Mouse (Mus musculus) MEL (cell line): ENCODE data around the gene Nptxr. TPM values are rescaled to one million over a fixed set of nuclear protein-coding genes. Genes with fewer than 3 reads are reported as not detected.
A peak's percentile ranks its signal among the peaks of the same experiment; 100 is the strongest.

Experiments used
- DNase-seq: peaks from one replicate; pipeline ENCODE4 v3.0.0; 2011; ENCODE audit warnings: low read depth, low spot score
- H3K27ac ChIP-seq: 2 replicates; pipeline ENCODE4 v1.5.1; 2012; ENCODE audit warnings: low read depth, mild to moderate bottlenecking, control low read depth, low read length, moderate library complexity; ENCODE audit not compliant: control insufficient read depth
- H3K27me3 ChIP-seq, 2 experiments: fragments of 150-350 bp in 1 of 2; sonication (generic) in 1 of 2; 2 replicates each; pipeline ENCODE4 v1.6.1; 2012; ENCODE audit warnings: low read length in 2 of 2, mild to moderate bottlenecking in 2 of 2, improper control_type of control experiment in 1 of 2, moderate library complexity in 1 of 2; ENCODE audit not compliant: insufficient read depth in 2 of 2, control insufficient read depth in 1 of 2
- H3K36me3 ChIP-seq, 2 experiments: 2 replicates each; pipeline ENCODE4 v1.6.1; 2012 to 2014; ENCODE audit warnings: low read length in 2 of 2, improper control_type of control experiment in 1 of 2, inconsistent platforms in 1 of 2, mild to moderate bottlenecking in 1 of 2; ENCODE audit not compliant: insufficient read depth in 2 of 2, control insufficient read depth in 1 of 2
- H3K4me1 ChIP-seq, 2 experiments: fragments of 150-350 bp in 1 of 2; sonication (generic) in 1 of 2; 2 replicates each; pipeline ENCODE4 v1.6.1; 2012; ENCODE audit warnings: low read length in 2 of 2, improper control_type of control experiment in 1 of 2, mild to moderate bottlenecking in 1 of 2; ENCODE audit not compliant: insufficient read depth in 2 of 2, control insufficient read depth in 1 of 2
- H3K4me3 ChIP-seq, 2 experiments: fragments of 150-350 bp in 1 of 2; sonication (generic) in 1 of 2; 2 replicates each; pipeline ENCODE4 v1.5.1; 2012; ENCODE audit warnings: low read depth in 2 of 2, low read length in 2 of 2, mild to moderate bottlenecking in 2 of 2, moderate library complexity in 2 of 2, control low read depth in 1 of 2, improper control_type of control experiment in 1 of 2; ENCODE audit not compliant: control insufficient read depth in 1 of 2, insufficient read depth in 1 of 2
- H3K79me2 ChIP-seq: 2 replicates; pipeline ENCODE4 v1.6.1; 2012; ENCODE audit warnings: mild to moderate bottlenecking, low read length, moderate library complexity; ENCODE audit not compliant: control insufficient read depth, poor library complexity, insufficient read depth
- H3K9ac ChIP-seq: 2 replicates; pipeline ENCODE4 v1.6.1; 2012; ENCODE audit warnings: low read depth, mild to moderate bottlenecking, control low read depth, low read length, moderate library complexity; ENCODE audit not compliant: control insufficient read depth, poor library complexity, severe bottlenecking
- H3K9me3 ChIP-seq: fragments of 150-350 bp; sonication (generic); replicated peaks from 2 replicates; pipeline ENCODE4 v1.6.1; 2012; ENCODE audit warnings: mild to moderate bottlenecking, low read length, improper control_type of control experiment, moderate library complexity; ENCODE audit not compliant: insufficient read depth
- CHD1 ChIP-seq: IDR thresholded peaks from 2 replicates; pipeline ENCODE4 v1.6.1; 2012; ENCODE audit warnings: low read depth, mild to moderate bottlenecking, inconsistent platforms, low read length, improper control_type of control experiment
- CHD2 ChIP-seq: IDR thresholded peaks from 2 replicates; pipeline ENCODE4 v1.6.1; 2011; ENCODE audit warnings: low read length, improper control_type of control experiment
- ELF1 ChIP-seq: IDR thresholded peaks from 2 replicates; pipeline ENCODE4 v1.6.1; 2014; ENCODE audit warnings: low read depth, mild to moderate bottlenecking, inconsistent platforms, low read length, improper control_type of control experiment, moderate library complexity
- ETS1 ChIP-seq: IDR thresholded peaks from 2 replicates; pipeline ENCODE4 v1.6.1; 2012; ENCODE audit warnings: low read depth, mild to moderate bottlenecking, inconsistent platforms, low read length, improper control_type of control experiment, moderate library complexity
- HCFC1 ChIP-seq: IDR thresholded peaks from 2 replicates; pipeline ENCODE4 v1.6.1; 2012; ENCODE audit warnings: low read depth, mild to moderate bottlenecking, inconsistent platforms, low read length, improper control_type of control experiment, moderate library complexity
- KAT2A ChIP-seq: conservative IDR thresholded peaks from 2 replicates; pipeline ENCODE4 v1.6.1; 2012; ENCODE audit warnings: low read depth, low read length, improper control_type of control experiment, inconsistent platforms
- MAFK ChIP-seq: IDR thresholded peaks from 2 replicates; pipeline ENCODE4 v1.6.1; 2011; ENCODE audit warnings: low read depth, mild to moderate bottlenecking, low read length, improper control_type of control experiment, borderline replicate concordance
- MAX ChIP-seq: IDR thresholded peaks from 2 replicates; pipeline ENCODE4 v1.6.1; 2011; ENCODE audit warnings: low read length, improper control_type of control experiment
- MAZ ChIP-seq: IDR thresholded peaks from 2 replicates; pipeline ENCODE4 v1.6.1; 2012; ENCODE audit warnings: low read depth, mild to moderate bottlenecking, inconsistent platforms, low read length, improper control_type of control experiment
- NELFE ChIP-seq: IDR thresholded peaks from 2 replicates; pipeline ENCODE4 v1.6.1; 2011; ENCODE audit warnings: low read depth, low read length, improper control_type of control experiment
- NRF1 ChIP-seq: IDR thresholded peaks from 2 replicates; pipeline ENCODE4 v1.6.1; 2014; ENCODE audit warnings: low read depth, mild to moderate bottlenecking, inconsistent platforms, low read length, improper control_type of control experiment, moderate library complexity; ENCODE audit not compliant: poor library complexity, insufficient read depth, severe bottlenecking
- POLR2A ChIP-seq, 2 experiments: IDR thresholded peaks; 2 replicates each; pipeline ENCODE4 v1.6.1; 2011 to 2012; ENCODE audit warnings: low read length in 2 of 2, mild to moderate bottlenecking in 2 of 2, control low read depth in 1 of 2, improper control_type of control experiment in 1 of 2, low read depth in 1 of 2, moderate library complexity in 1 of 2; ENCODE audit not compliant: control insufficient read depth in 1 of 2, insufficient read depth in 1 of 2, poor library complexity in 1 of 2
- POLR2AphosphoS2 ChIP-seq: IDR thresholded peaks from 2 replicates; pipeline ENCODE4 v1.6.1; 2011; ENCODE audit warnings: low read length, improper control_type of control experiment
- SMC3 ChIP-seq: IDR thresholded peaks from 2 replicates; pipeline ENCODE4 v1.6.1; 2011; ENCODE audit warnings: low read depth, low read length, improper control_type of control experiment
- TBP ChIP-seq: IDR thresholded peaks from 2 replicates; pipeline ENCODE4 v1.8.0; 2011; ENCODE audit warnings: low read depth, low read length, improper control_type of control experiment
- TCF12 ChIP-seq: IDR thresholded peaks from 2 replicates; pipeline ENCODE4 v1.6.1; 2014; ENCODE audit warnings: low read depth, mild to moderate bottlenecking, inconsistent platforms, low read length, improper control_type of control experiment, moderate library complexity
- USF2 ChIP-seq, 2 experiments: IDR thresholded peaks; 2 replicates each; pipeline ENCODE4 v1.6.1; 2011 to 2012; ENCODE audit warnings: improper control_type of control experiment in 2 of 2, low read length in 2 of 2, borderline replicate concordance in 1 of 2, inconsistent platforms in 1 of 2, low read depth in 1 of 2, mild to moderate bottlenecking in 1 of 2; ENCODE audit not compliant: insufficient read depth in 1 of 2
- ZC3H11A ChIP-seq: IDR thresholded peaks from 2 replicates; pipeline ENCODE4 v1.6.1; 2012; ENCODE audit warnings: low read depth, mild to moderate bottlenecking, inconsistent platforms, low read length, improper control_type of control experiment
- ZKSCAN1 ChIP-seq: IDR thresholded peaks from 2 replicates; pipeline ENCODE4 v1.6.1; 2012; ENCODE audit warnings: low read depth, mild to moderate bottlenecking, inconsistent platforms, low read length, improper control_type of control experiment, moderate library complexity
- ZMIZ1 ChIP-seq: IDR thresholded peaks from 2 replicates; pipeline ENCODE4 v1.6.1; 2012; ENCODE audit warnings: low read depth, mild to moderate bottlenecking, inconsistent platforms, low read length, improper control_type of control experiment, moderate library complexity
- ZNF384 ChIP-seq: IDR thresholded peaks from 2 replicates; pipeline ENCODE4 v1.6.1; 2012; ENCODE audit warnings: low read depth, mild to moderate bottlenecking, inconsistent platforms, low read length, improper control_type of control experiment
- polyA plus RNA-seq, 2 experiments: library from polyadenylated mRNA; stranded (reverse) in 1 of 2; unstranded in 1 of 2; fragments of >175 nt in 1 of 2; fragments of >200 nt in 1 of 2; gene quantifications; 2 replicates each; pipeline versions ENCODE4 v1.2.1 to v1.2.4; 2012; ENCODE audit warnings: low replicate concordance in 2 of 2, low read depth in 1 of 2; ENCODE audit not compliant: insufficient read length in 2 of 2, insufficient read depth in 1 of 2, missing spikeins in 1 of 2
- total RNA-seq: library from RNA; depleted of rRNA; stranded (reverse); fragments of 300-350 nt; gene quantifications from 2 replicates; pipeline ENCODE4 v1.2.3, GENCODE M21; 2012

Gene Nptxr
- total and polyA plus RNA-seq, 3 experiments: 0.04 to 0.33 TPM; not detected in 1

DNA sequence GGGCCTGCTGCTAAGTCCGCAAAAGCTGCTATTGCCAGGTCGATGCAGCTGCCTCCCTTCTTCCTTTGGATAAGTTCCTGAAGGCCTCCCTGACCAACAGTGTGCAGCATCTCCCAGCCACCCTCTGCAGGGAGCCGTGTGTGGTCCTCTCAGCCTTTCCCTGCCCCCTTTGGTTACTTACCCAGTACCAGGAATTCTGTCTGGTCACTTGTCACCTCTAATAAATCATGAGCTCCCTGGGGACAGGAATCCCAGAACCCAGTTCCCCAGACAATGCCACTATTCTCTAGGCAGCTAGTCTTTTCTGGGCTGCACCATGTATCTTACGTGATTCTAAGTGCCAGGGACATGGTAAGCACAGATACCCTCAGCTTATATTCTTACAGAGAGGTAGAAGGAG, 41.4 kb upstream of the Nptxr start:
- TF ChIP-seq ETS1 (no peak), CHD2 (no peak), MAZ (no peak), ZKSCAN1 (no peak), NRF1 (no peak), KAT2A (no peak), ZC3H11A (no peak), TCF12 (no peak), MAFK (no peak), USF2 (IDR thresholded peaks at IDR 0.05; ENCODE audit: borderline replicate concordance in 1 of 2, insufficient read depth in 1 of 2, low read depth in 1 of 2, low read length in 2 of 2) (no peak), TBP (no peak), ZMIZ1 (no peak), NELFE (no peak)
- Histone ChIP-seq H3K79me2 (peaks cover 2% of the 10 kb centered on the region; the same call in 1 of the 2 replicates), H3K9ac (no peak overlapping the region), H3K4me1 (0 out of 4 replicates have a peak, but pooled peaks cover 0 to 8% of the 10 kb centered on the region in 2 experiments), H3K9me3 (no peaks in the 10 kb centered on the region), H3K27me3 (no peaks in the 10 kb centered on the region; a peak in 1 of 4 replicates), H3K27ac (no peak overlapping the region), H3K4me3 (no peak overlapping the region), H3K36me3 (no peaks in the 10 kb centered on the region)
- no peak for DNase-seq

DNA sequence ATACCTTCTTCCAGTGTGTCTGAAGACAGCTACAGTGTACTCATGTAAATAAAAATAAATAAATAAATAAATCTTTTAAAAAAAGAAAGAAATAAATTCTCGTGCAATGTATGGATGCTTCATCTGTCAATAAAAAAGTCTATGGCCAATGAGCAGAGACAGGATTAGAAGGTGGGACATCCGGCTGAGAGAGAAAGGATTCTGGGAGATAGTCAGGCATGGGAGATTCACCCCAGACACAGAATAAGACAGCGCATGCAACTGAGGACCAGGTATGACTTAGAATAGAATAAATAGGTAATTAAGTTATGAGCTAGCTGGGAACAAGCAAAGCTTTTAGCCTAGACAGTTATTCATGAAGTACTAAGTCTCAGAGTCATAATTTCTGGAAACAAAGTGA, 38.4 kb upstream of the Nptxr start:
- H3K36me3 ChIP-seq: no peaks in the 10 kb centered on the region
- peak overlapping the region; percentile 47 to 90 for H3K4me3 ChIP-seq
- no peaks in the 10 kb centered on the region; a peak in 1 of 4 replicates for H3K27me3 ChIP-seq
- 0 out of 4 replicates have a peak, but pooled peaks cover 0 to 8% of the 10 kb centered on the region in 2 experiments for H3K4me1 ChIP-seq
- peak; percentile 84 for DNase-seq
- no peak overlapping the region for H3K27ac ChIP-seq
- TF ChIP-seq TBP: peak; percentile 81
- TF ChIP-seq MAX: no peak
- peak; percentile 27; the same call in 1 of the 2 replicates for TF ChIP-seq TCF12
- TF ChIP-seq POLR2A (IDR thresholded peaks at IDR 0.05; ENCODE audit: control insufficient read depth in 1 of 2, insufficient read depth in 1 of 2, low read depth in 1 of 2, low read length in 2 of 2, poor library complexity in 1 of 2): peak in 1 of 2 experiments; percentile 83; a peak in 2 of 4 replicates
- peak; percentile 47; the same call in 1 of the 2 replicates for TF ChIP-seq POLR2AphosphoS2
- TF ChIP-seq HCFC1: peak; percentile 74
- TF ChIP-seq NRF1: no peak
- TF ChIP-seq ZNF384: peak; percentile 14; the same call in 1 of the 2 replicates
- TF ChIP-seq CHD1: no peak
- TF ChIP-seq ELF1: no peak
- TF ChIP-seq NELFE: peak; percentile 74
- no peak for TF ChIP-seq SMC3
- peak; percentile 66; the same call in 1 of the 2 replicates for TF ChIP-seq ZMIZ1
- TF ChIP-seq, all 39 proteins: peak for 8
- Histone ChIP-seq H3K9ac (peak overlapping the region; percentile 54), H3K79me2 (peaks cover 2% of the 10 kb centered on the region; the same call in 1 of the 2 replicates), H3K9me3 (no peaks in the 10 kb centered on the region)
